In the genomic region with DNA sequence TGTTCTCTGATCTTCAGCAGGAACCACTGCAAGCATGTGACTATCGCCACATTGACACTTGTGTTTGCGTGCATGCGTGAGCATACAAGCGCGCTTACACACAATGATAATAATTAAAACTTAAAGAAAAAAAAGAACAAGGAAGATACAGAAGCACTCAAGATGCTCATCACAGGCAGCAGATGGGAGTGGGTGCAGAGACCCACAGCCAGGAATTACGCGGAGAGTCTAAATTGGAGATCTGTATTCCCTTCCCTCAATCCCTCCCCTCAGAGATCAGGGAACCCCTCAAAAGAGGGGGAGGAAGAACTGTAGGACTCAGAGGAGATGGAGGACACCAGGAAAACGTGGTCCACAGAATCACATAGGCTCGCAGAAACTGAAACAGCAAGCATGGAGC, we compare ENCODE assay signal across 28 mouse cellular contexts. TPM values are rescaled to one million over a fixed set of nuclear protein-coding genes. Genes with fewer than 3 reads are reported as not detected.
DNase-seq lines count a peak whose midpoint lies in the region; ATAC-seq lines count a peak whose summit lies in the region.
"Had no signal": no experiment of that assay in that cellular context is flagged by ENCODE, and none has a peak within 500 bp of the region (broad histone marks: within the 10 kb centered on the region; RNA-seq: fewer than 3 reads in every experiment).

No protein-coding gene starts in this region.

- H3K9me3 ChIP-seq in forebrain, embryonic 10.5 days: no peaks in the 10 kb centered on the region
- H3K9me3 ChIP-seq: embryonic facial prominence, embryonic 12.5 days; forebrain, embryonic 12.5 days; G1E; heart, embryonic 10.5 days; hindbrain, embryonic 12.5 days had no signal

- H3K27me3 ChIP-seq in forebrain, embryonic 10.5 days (ENCODE audit: poor library complexity, severe bottlenecking): no peaks in the 10 kb centered on the region
- H3K27me3 ChIP-seq: embryonic facial prominence, embryonic 12.5 days; forebrain, embryonic 12.5 days; hindbrain, embryonic 12.5 days had no signal

- no peak overlapping the region for H3K27ac ChIP-seq in forebrain, embryonic 10.5 days
- H3K27ac ChIP-seq: embryonic facial prominence, embryonic 12.5 days; forebrain, embryonic 12.5 days; heart, embryonic 10.5 days; hindbrain, embryonic 12.5 days had no signal

- no peak overlapping the region for H3K4me3 ChIP-seq in forebrain, embryonic 10.5 days
- H3K4me3 ChIP-seq: embryonic facial prominence, embryonic 12.5 days; forebrain, embryonic 12.5 days; heart, embryonic 10.5 days; hindbrain, embryonic 12.5 days had no signal

- H3K4me1 ChIP-seq in forebrain, embryonic 10.5 days: no peaks in the 10 kb centered on the region
- H3K4me1 ChIP-seq: embryonic facial prominence, embryonic 12.5 days; forebrain, embryonic 12.5 days; heart, embryonic 10.5 days; hindbrain, embryonic 12.5 days had no signal

- intact Hi-C loops in left cerebral cortex, postnatal 14 days (cut with DNase I): no loop called here

- WGBS in forebrain, embryonic 10.5 days: 93% methylated on average over 9 of the region's 9 CpGs

- DNase-seq in frontal cortex, postnatal 25 days (ENCODE audit: low spot score in 2 of 2): no peak
- peak; percentile 13 to 14 for DNase-seq in left cerebral cortex, postnatal 14 days (ENCODE audit: low spot score in 2 of 2)
- no peak for DNase-seq in left cerebral cortex, adult 11 months (ENCODE audit: low spot score)
- peak; percentile 6 for DNase-seq in right cerebral cortex, postnatal 14 days
- DNase-seq in right cerebral cortex, postnatal 4 days: no peak
- DNase-seq in forebrain, embryonic 10.5 days (ENCODE audit: extremely low spot score, low spot score): no peak
- DNase-seq: adrenal gland, postnatal 10 days; B cell, adult 2 months; cerebellum, adult 11-12 months; cerebellum, adult 9-10 months; cerebellum, postnatal 25 days; gastrocnemius, postnatal 10 days; heart, adult 18-20 months; heart, postnatal 10 days; heart, postnatal 4 days had no signal

- no peaks in the 10 kb centered on the region for H3K36me3 ChIP-seq in forebrain, embryonic 10.5 days (replicated peaks)
- H3K36me3 ChIP-seq: embryonic facial prominence, embryonic 12.5 days; forebrain, embryonic 12.5 days; G1E; heart, embryonic 10.5 days; hindbrain, embryonic 12.5 days had no signal

- ATAC-seq in frontal cortex, adult (ENCODE audit: low TSS enrichment): peak; percentile 47
- ATAC-seq: CD4-positive, CD25-positive, alpha-beta regulatory T cell, adult 4 months; forebrain, embryonic 16.5 days; hindbrain, embryonic 16.5 days had no signal

RNA-seq across cellular contexts. Expression of a gene that starts 5.1 kb away (rescaled TPM):
- not detected for total RNA-seq in left cerebral cortex, postnatal 14 days (2021)
- polyA plus RNA-seq in forebrain, embryonic 10.5 days (2016; fragmentation: Nextera tagmentation; extraction: Ambion mirVana): not detected in 2 replicates
- total RNA-seq: adrenal gland, postnatal 10 days; adrenal gland, postnatal 4 days; gastrocnemius, postnatal 10 days; gastrocnemius, postnatal 4 days; heart, adult 18-20 months; heart, postnatal 10 days; heart, postnatal 4 days had no signal
- polyA plus RNA-seq: CD4-positive, CD25-positive, alpha-beta regulatory T cell, adult 4 months; cortical plate, adult 2 months; embryonic facial prominence, embryonic 12.5 days; forebrain, embryonic 12.5 days; forebrain, embryonic 16.5 days; G1E; heart, embryonic 10.5 days; heart, embryonic 14.5 days; hindbrain, embryonic 12.5 days; hindbrain, embryonic 16.5 days had no signal

RNA-seq across cellular contexts. Expression of a gene that starts 49.8 kb away (rescaled TPM):
- total RNA-seq in left cerebral cortex, postnatal 14 days (2021): not detected
- not detected in 2 replicates for polyA plus RNA-seq in forebrain, embryonic 10.5 days (2016; fragmentation: Nextera tagmentation; extraction: Ambion mirVana)
- total RNA-seq: adrenal gland, postnatal 10 days; adrenal gland, postnatal 4 days; gastrocnemius, postnatal 10 days; gastrocnemius, postnatal 4 days; heart, adult 18-20 months; heart, postnatal 10 days; heart, postnatal 4 days had no signal
- polyA plus RNA-seq: CD4-positive, CD25-positive, alpha-beta regulatory T cell, adult 4 months; cortical plate, adult 2 months; embryonic facial prominence, embryonic 12.5 days; forebrain, embryonic 12.5 days; forebrain, embryonic 16.5 days; G1E; heart, embryonic 10.5 days; heart, embryonic 14.5 days; hindbrain, embryonic 12.5 days; hindbrain, embryonic 16.5 days had no signal

RNA-seq across cellular contexts. Expression of a gene that starts 54.8 kb away (rescaled TPM):
- not detected for total RNA-seq in left cerebral cortex, postnatal 14 days (2021)
- not detected in 2 replicates for polyA plus RNA-seq in forebrain, embryonic 10.5 days (2016; fragmentation: Nextera tagmentation; extraction: Ambion mirVana)
- total RNA-seq: adrenal gland, postnatal 10 days; adrenal gland, postnatal 4 days; G1E; gastrocnemius, postnatal 10 days; gastrocnemius, postnatal 4 days; heart, adult 18-20 months; heart, postnatal 10 days; heart, postnatal 4 days had no signal
- polyA plus RNA-seq: CD4-positive, CD25-positive, alpha-beta regulatory T cell, adult 4 months; cortical plate, adult 2 months; embryonic facial prominence, embryonic 12.5 days; forebrain, embryonic 12.5 days; forebrain, embryonic 16.5 days; G1E; heart, embryonic 10.5 days; heart, embryonic 14.5 days; hindbrain, embryonic 12.5 days; hindbrain, embryonic 16.5 days had no signal

Comparison
In these comparisons a context has a peak if more than half of its experiments do, and no peak if none do; other contexts are left out.
1. DNase-seq: peak in left cerebral cortex, postnatal 14 days (2 of 2) and right cerebral cortex, postnatal 14 days (single experiment); none in frontal cortex, postnatal 25 days (0 of 2), left cerebral cortex, adult 11 months (single experiment), right cerebral cortex, postnatal 4 days (single experiment) and forebrain, embryonic 10.5 days (single experiment).